Mouse (Mus musculus) MEL (cell line): ENCODE data around the gene Timp2. TPM values are rescaled to one million over a fixed set of nuclear protein-coding genes. Genes with fewer than 3 reads are reported as not detected.

Experiments used
- DNase-seq: peaks from one replicate; pipeline ENCODE4 v3.0.0; 2011; ENCODE audit warnings: low read depth, low spot score
- H3K27ac ChIP-seq: 2 replicates; pipeline ENCODE4 v1.5.1; 2012; ENCODE audit warnings: low read depth, mild to moderate bottlenecking, control low read depth, low read length, moderate library complexity; ENCODE audit not compliant: control insufficient read depth
- H3K27me3 ChIP-seq, 2 experiments: fragments of 150-350 bp in 1 of 2; sonication (generic) in 1 of 2; 2 replicates each; pipeline ENCODE4 v1.6.1; 2012; ENCODE audit warnings: low read length in 2 of 2, mild to moderate bottlenecking in 2 of 2, improper control_type of control experiment in 1 of 2, moderate library complexity in 1 of 2; ENCODE audit not compliant: insufficient read depth in 2 of 2, control insufficient read depth in 1 of 2
- H3K36me3 ChIP-seq, 2 experiments: 2 replicates each; pipeline ENCODE4 v1.6.1; 2012 to 2014; ENCODE audit warnings: low read length in 2 of 2, improper control_type of control experiment in 1 of 2, inconsistent platforms in 1 of 2, mild to moderate bottlenecking in 1 of 2; ENCODE audit not compliant: insufficient read depth in 2 of 2, control insufficient read depth in 1 of 2
- H3K4me1 ChIP-seq, 2 experiments: fragments of 150-350 bp in 1 of 2; sonication (generic) in 1 of 2; 2 replicates each; pipeline ENCODE4 v1.6.1; 2012; ENCODE audit warnings: low read length in 2 of 2, improper control_type of control experiment in 1 of 2, mild to moderate bottlenecking in 1 of 2; ENCODE audit not compliant: insufficient read depth in 2 of 2, control insufficient read depth in 1 of 2
- H3K4me3 ChIP-seq, 2 experiments: fragments of 150-350 bp in 1 of 2; sonication (generic) in 1 of 2; 2 replicates each; pipeline ENCODE4 v1.5.1; 2012; ENCODE audit warnings: low read depth in 2 of 2, low read length in 2 of 2, mild to moderate bottlenecking in 2 of 2, moderate library complexity in 2 of 2, control low read depth in 1 of 2, improper control_type of control experiment in 1 of 2; ENCODE audit not compliant: control insufficient read depth in 1 of 2, insufficient read depth in 1 of 2
- H3K79me2 ChIP-seq: 2 replicates; pipeline ENCODE4 v1.6.1; 2012; ENCODE audit warnings: mild to moderate bottlenecking, low read length, moderate library complexity; ENCODE audit not compliant: control insufficient read depth, poor library complexity, insufficient read depth
- H3K9ac ChIP-seq: 2 replicates; pipeline ENCODE4 v1.6.1; 2012; ENCODE audit warnings: low read depth, mild to moderate bottlenecking, control low read depth, low read length, moderate library complexity; ENCODE audit not compliant: control insufficient read depth, poor library complexity, severe bottlenecking
- H3K9me3 ChIP-seq: fragments of 150-350 bp; sonication (generic); replicated peaks from 2 replicates; pipeline ENCODE4 v1.6.1; 2012; ENCODE audit warnings: mild to moderate bottlenecking, low read length, improper control_type of control experiment, moderate library complexity; ENCODE audit not compliant: insufficient read depth
- BHLHE40 ChIP-seq: IDR thresholded peaks from 2 replicates; pipeline ENCODE4 v1.6.1; 2012; ENCODE audit warnings: low read depth, mild to moderate bottlenecking, inconsistent platforms, low read length, improper control_type of control experiment, borderline replicate concordance
- CHD2 ChIP-seq: IDR thresholded peaks from 2 replicates; pipeline ENCODE4 v1.6.1; 2011; ENCODE audit warnings: low read length, improper control_type of control experiment
- CTCF ChIP-seq, 3 experiments: IDR thresholded peaks in 2 of 3; conservative IDR thresholded peaks in 1 of 3; 2 replicates each; pipeline ENCODE4 v1.5.1; 2011 to 2012; ENCODE audit warnings: low read length in 3 of 3, low read depth in 2 of 3, mild to moderate bottlenecking in 2 of 3, improper control_type of control experiment in 1 of 3, inconsistent platforms in 1 of 3, mixed read lengths in 1 of 3, moderate library complexity in 1 of 3; ENCODE audit not compliant: control insufficient read depth in 1 of 3, insufficient read depth in 1 of 3, poor library complexity in 1 of 3, severe bottlenecking in 1 of 3
- ELF1 ChIP-seq: IDR thresholded peaks from 2 replicates; pipeline ENCODE4 v1.6.1; 2014; ENCODE audit warnings: low read depth, mild to moderate bottlenecking, inconsistent platforms, low read length, improper control_type of control experiment, moderate library complexity
- EP300 ChIP-seq, 2 experiments: IDR thresholded peaks; 2 replicates each; pipeline ENCODE4 v1.6.1; 2011; ENCODE audit warnings: improper control_type of control experiment in 2 of 2, low read length in 2 of 2, low read depth in 1 of 2, mild to moderate bottlenecking in 1 of 2
- ETS1 ChIP-seq: IDR thresholded peaks from 2 replicates; pipeline ENCODE4 v1.6.1; 2012; ENCODE audit warnings: low read depth, mild to moderate bottlenecking, inconsistent platforms, low read length, improper control_type of control experiment, moderate library complexity
- HCFC1 ChIP-seq: IDR thresholded peaks from 2 replicates; pipeline ENCODE4 v1.6.1; 2012; ENCODE audit warnings: low read depth, mild to moderate bottlenecking, inconsistent platforms, low read length, improper control_type of control experiment, moderate library complexity
- KAT2A ChIP-seq: conservative IDR thresholded peaks from 2 replicates; pipeline ENCODE4 v1.6.1; 2012; ENCODE audit warnings: low read depth, low read length, improper control_type of control experiment, inconsistent platforms
- MAFK ChIP-seq: IDR thresholded peaks from 2 replicates; pipeline ENCODE4 v1.6.1; 2011; ENCODE audit warnings: low read depth, mild to moderate bottlenecking, low read length, improper control_type of control experiment, borderline replicate concordance
- MAX ChIP-seq: IDR thresholded peaks from 2 replicates; pipeline ENCODE4 v1.6.1; 2011; ENCODE audit warnings: low read length, improper control_type of control experiment
- MAZ ChIP-seq: IDR thresholded peaks from 2 replicates; pipeline ENCODE4 v1.6.1; 2012; ENCODE audit warnings: low read depth, mild to moderate bottlenecking, inconsistent platforms, low read length, improper control_type of control experiment
- MXI1 ChIP-seq: IDR thresholded peaks from 2 replicates; pipeline ENCODE4 v1.6.1; 2011; ENCODE audit warnings: mild to moderate bottlenecking, low read depth, low read length, improper control_type of control experiment
- MYB ChIP-seq: IDR thresholded peaks from 2 replicates; pipeline ENCODE4 v1.6.1; 2011; ENCODE audit warnings: mild to moderate bottlenecking, low read depth, low read length, improper control_type of control experiment
- MYC ChIP-seq: IDR thresholded peaks from 2 replicates; pipeline ENCODE4 v1.6.1; 2011; ENCODE audit warnings: low read depth, mild to moderate bottlenecking, low read length, improper control_type of control experiment, moderate library complexity
- NELFE ChIP-seq: IDR thresholded peaks from 2 replicates; pipeline ENCODE4 v1.6.1; 2011; ENCODE audit warnings: low read depth, low read length, improper control_type of control experiment
- NRF1 ChIP-seq: IDR thresholded peaks from 2 replicates; pipeline ENCODE4 v1.6.1; 2014; ENCODE audit warnings: low read depth, mild to moderate bottlenecking, inconsistent platforms, low read length, improper control_type of control experiment, moderate library complexity; ENCODE audit not compliant: poor library complexity, insufficient read depth, severe bottlenecking
- POLR2A ChIP-seq, 2 experiments: IDR thresholded peaks; 2 replicates each; pipeline ENCODE4 v1.6.1; 2011 to 2012; ENCODE audit warnings: low read length in 2 of 2, mild to moderate bottlenecking in 2 of 2, control low read depth in 1 of 2, improper control_type of control experiment in 1 of 2, low read depth in 1 of 2, moderate library complexity in 1 of 2; ENCODE audit not compliant: control insufficient read depth in 1 of 2, insufficient read depth in 1 of 2, poor library complexity in 1 of 2
- POLR2AphosphoS2 ChIP-seq: IDR thresholded peaks from 2 replicates; pipeline ENCODE4 v1.6.1; 2011; ENCODE audit warnings: low read length, improper control_type of control experiment
- POLR2AphosphoS5 ChIP-seq: IDR thresholded peaks from 2 replicates; pipeline ENCODE4 v1.6.1; 2012; ENCODE audit warnings: low read depth, borderline replicate concordance, mild to moderate bottlenecking, inconsistent platforms, low read length, moderate library complexity, mixed read lengths
- RAD21 ChIP-seq: IDR thresholded peaks from 2 replicates; pipeline ENCODE4 v1.6.1; 2011; ENCODE audit warnings: mild to moderate bottlenecking, low read depth, low read length, improper control_type of control experiment
- SIN3A ChIP-seq: IDR thresholded peaks from 2 replicates; pipeline ENCODE4 v1.6.1; 2012; ENCODE audit warnings: low read length, improper control_type of control experiment, inconsistent platforms
- SMC3 ChIP-seq: IDR thresholded peaks from 2 replicates; pipeline ENCODE4 v1.6.1; 2011; ENCODE audit warnings: low read depth, low read length, improper control_type of control experiment
- TAL1 ChIP-seq: IDR thresholded peaks from 2 replicates; pipeline ENCODE4 v1.6.1; 2012; ENCODE audit warnings: mild to moderate bottlenecking, inconsistent platforms, low read length, moderate library complexity, mixed read lengths
- TBP ChIP-seq: IDR thresholded peaks from 2 replicates; pipeline ENCODE4 v1.8.0; 2011; ENCODE audit warnings: low read depth, low read length, improper control_type of control experiment
- TCF12 ChIP-seq: IDR thresholded peaks from 2 replicates; pipeline ENCODE4 v1.6.1; 2014; ENCODE audit warnings: low read depth, mild to moderate bottlenecking, inconsistent platforms, low read length, improper control_type of control experiment, moderate library complexity
- UBTF ChIP-seq: IDR thresholded peaks from 2 replicates; pipeline ENCODE4 v1.6.1; 2012; ENCODE audit warnings: low read depth, mild to moderate bottlenecking, inconsistent platforms, low read length, improper control_type of control experiment, moderate library complexity, borderline replicate concordance; ENCODE audit not compliant: insufficient read depth
- USF1 ChIP-seq: IDR thresholded peaks from 2 replicates; pipeline ENCODE4 v1.6.1; 2014; ENCODE audit warnings: low read depth, mild to moderate bottlenecking, inconsistent platforms, low read length, improper control_type of control experiment, moderate library complexity
- USF2 ChIP-seq, 2 experiments: IDR thresholded peaks; 2 replicates each; pipeline ENCODE4 v1.6.1; 2011 to 2012; ENCODE audit warnings: improper control_type of control experiment in 2 of 2, low read length in 2 of 2, borderline replicate concordance in 1 of 2, inconsistent platforms in 1 of 2, low read depth in 1 of 2, mild to moderate bottlenecking in 1 of 2; ENCODE audit not compliant: insufficient read depth in 1 of 2
- ZC3H11A ChIP-seq: IDR thresholded peaks from 2 replicates; pipeline ENCODE4 v1.6.1; 2012; ENCODE audit warnings: low read depth, mild to moderate bottlenecking, inconsistent platforms, low read length, improper control_type of control experiment
- ZKSCAN1 ChIP-seq: IDR thresholded peaks from 2 replicates; pipeline ENCODE4 v1.6.1; 2012; ENCODE audit warnings: low read depth, mild to moderate bottlenecking, inconsistent platforms, low read length, improper control_type of control experiment, moderate library complexity
- ZMIZ1 ChIP-seq: IDR thresholded peaks from 2 replicates; pipeline ENCODE4 v1.6.1; 2012; ENCODE audit warnings: low read depth, mild to moderate bottlenecking, inconsistent platforms, low read length, improper control_type of control experiment, moderate library complexity
- ZNF384 ChIP-seq: IDR thresholded peaks from 2 replicates; pipeline ENCODE4 v1.6.1; 2012; ENCODE audit warnings: low read depth, mild to moderate bottlenecking, inconsistent platforms, low read length, improper control_type of control experiment
- polyA plus RNA-seq, 2 experiments: library from polyadenylated mRNA; stranded (reverse) in 1 of 2; unstranded in 1 of 2; fragments of >175 nt in 1 of 2; fragments of >200 nt in 1 of 2; gene quantifications; 2 replicates each; pipeline versions ENCODE4 v1.2.1 to v1.2.4; 2012; ENCODE audit warnings: low replicate concordance in 2 of 2, low read depth in 1 of 2; ENCODE audit not compliant: insufficient read length in 2 of 2, insufficient read depth in 1 of 2, missing spikeins in 1 of 2
- total RNA-seq: library from RNA; depleted of rRNA; stranded (reverse); fragments of 300-350 nt; gene quantifications from 2 replicates; pipeline ENCODE4 v1.2.3, GENCODE M21; 2012

The Timp2 gene
- total and polyA plus RNA-seq, 3 experiments = not detected

DNA sequence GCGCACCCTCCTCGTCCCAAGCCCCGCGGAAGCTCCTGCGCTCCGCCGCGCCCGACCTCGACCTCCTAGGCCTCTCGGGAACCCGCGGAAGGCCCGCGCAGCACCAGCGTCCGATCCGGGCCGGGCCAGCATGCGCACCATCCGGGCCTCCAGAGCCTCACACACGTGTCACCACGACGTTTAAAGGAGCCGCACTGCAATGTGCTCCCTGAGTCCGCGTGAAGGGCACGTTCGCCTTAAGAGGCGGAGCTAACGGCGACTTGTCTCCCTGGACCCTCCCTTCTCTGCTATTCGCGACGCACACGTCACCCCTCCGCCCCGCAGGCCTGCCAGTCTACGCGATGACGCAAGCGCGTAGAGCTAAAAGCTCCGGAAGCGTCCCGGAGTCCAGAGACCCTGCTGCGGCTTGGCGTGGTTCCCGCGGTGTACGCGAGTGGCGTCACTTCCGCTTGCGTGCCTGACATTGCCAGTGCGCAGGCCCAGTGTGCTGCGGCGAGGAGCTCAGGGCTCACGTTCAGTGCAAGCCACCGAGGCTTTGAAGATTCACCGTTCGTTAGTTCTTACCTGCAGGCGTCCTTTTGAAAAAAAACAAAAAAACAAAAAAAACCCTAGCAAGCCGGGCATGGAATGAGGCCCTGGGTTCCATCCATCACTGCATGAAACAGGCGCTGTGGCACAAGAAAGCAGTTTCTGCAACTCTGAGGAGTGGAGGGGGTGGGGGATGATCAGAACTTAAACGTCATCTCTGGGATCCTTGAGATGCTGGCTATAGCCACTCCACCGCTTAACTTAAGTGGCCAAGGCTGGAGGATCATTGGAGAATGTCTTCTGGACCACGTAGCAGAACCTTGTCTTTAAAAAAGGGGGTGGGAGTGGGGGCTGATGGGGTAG is 65.3 kb downstream of the Timp2 start, which contains the start of gene Usp36:
Usp36 (minus strand) TSS at position 246 of the 891 bp plus-strand sequence.
- H3K4me3 ChIP-seq = peak within 1 kb of the TSS; percentile 84 to 91
- DNase-seq = peak; percentile 100
- peaks cover 0 to 11% of the 10 kb centered on the region in 2 experiments; a peak in 2 of 4 replicates for H3K36me3 ChIP-seq
- H3K4me1 ChIP-seq = peaks cover 0 to 14% of the 10 kb centered on the region in 2 experiments; a peak in 2 of 4 replicates
- TF ChIP-seq ETS1 (peak; percentile 98), SIN3A (peak; percentile 100), EP300 (IDR thresholded peaks at IDR 0.05; ENCODE audit: low read depth in 1 of 2, low read length in 2 of 2) (peak in 1 of 2 experiments; percentile 46; a peak in 2 of 4 replicates), SMC3 (no peak), CHD2 (no peak), TAL1 (no peak), BHLHE40 (peak; percentile 66; the same call in 1 of the 2 replicates), POLR2A (IDR thresholded peaks at IDR 0.05; ENCODE audit: control insufficient read depth in 1 of 2, insufficient read depth in 1 of 2, low read depth in 1 of 2, low read length in 2 of 2, poor library complexity in 1 of 2) (peak; percentile 82 to 100), ZKSCAN1 (no peak), MYC (peak; percentile 100), POLR2AphosphoS5 (no peak), NRF1 (peak; percentile 89), MAFK (no peak), ZNF384 (no peak), CTCF (IDR thresholded peaks at IDR 0.05 in 2 of 3, conservative IDR thresholded peaks at IDR 0.05 in 1 of 3; ENCODE audit: control insufficient read depth in 1 of 3, insufficient read depth in 1 of 3, low read depth in 2 of 3, low read length in 3 of 3, poor library complexity in 1 of 3, severe bottlenecking in 1 of 3) (0 out of 6 replicates have a peak, but pooled peaks of 1 of the 3 experiments have one; percentile 1), RAD21 (no peak), MAX (peak; percentile 99), USF1 (peak; percentile 88), POLR2AphosphoS2 (peak; percentile 99), ZC3H11A (no peak), MYB (0 out of 2 replicates have a peak, but pooled peaks have one; percentile 14), ZMIZ1 (peak; percentile 95), ELF1 (peak; percentile 90), HCFC1 (peak; percentile 91), UBTF (peak; percentile 27; the same call in 1 of the 2 replicates), MAZ (peak; percentile 75), TBP (peak; percentile 78), USF2 (IDR thresholded peaks at IDR 0.05; ENCODE audit: borderline replicate concordance in 1 of 2, insufficient read depth in 1 of 2, low read depth in 1 of 2, low read length in 2 of 2) (no peak), MXI1 (peak; percentile 100), NELFE (peak; percentile 99), KAT2A (peak; percentile 61; the same call in 1 of the 2 replicates), TCF12 (peak; percentile 58)
- H3K79me2 ChIP-seq = peaks cover 30% of the 10 kb centered on the region
- H3K9me3 ChIP-seq = no peaks in the 10 kb centered on the region
- H3K27ac ChIP-seq = peak within 1 kb of the TSS; percentile 85
- peaks cover 0 to 9% of the 10 kb centered on the region in 2 experiments; a peak in 2 of 4 replicates for H3K27me3 ChIP-seq
- peak within 1 kb of the TSS; percentile 90 for H3K9ac ChIP-seq
